Mouse (Mus musculus): ENCODE data around the gene Ankrd44.

Gene Ankrd44

DNA sequence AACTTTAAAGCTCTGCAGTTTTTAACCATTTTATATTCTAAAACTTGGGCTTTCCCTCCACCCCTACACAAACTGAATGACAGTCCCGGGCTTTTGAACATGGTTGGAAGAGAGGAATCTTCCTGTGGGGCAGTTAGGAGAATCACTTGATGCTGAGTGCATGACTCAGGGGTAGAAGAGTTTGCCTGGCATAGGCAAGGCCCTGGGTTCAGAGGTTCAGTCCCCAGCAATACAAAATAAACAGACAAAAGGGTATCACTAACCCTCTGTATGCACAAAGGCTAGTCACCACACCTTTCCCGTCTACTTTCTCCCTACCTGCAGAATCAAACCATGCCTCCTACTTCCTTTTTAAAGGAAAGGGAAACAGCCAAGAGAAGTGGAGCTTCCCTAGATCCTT is 28.5 kb downstream of the Ankrd44 start:
- no peak for DNase-seq (ENCODE audit: low read depth in 2 of 2, low spot score in 2 of 2)

DNA sequence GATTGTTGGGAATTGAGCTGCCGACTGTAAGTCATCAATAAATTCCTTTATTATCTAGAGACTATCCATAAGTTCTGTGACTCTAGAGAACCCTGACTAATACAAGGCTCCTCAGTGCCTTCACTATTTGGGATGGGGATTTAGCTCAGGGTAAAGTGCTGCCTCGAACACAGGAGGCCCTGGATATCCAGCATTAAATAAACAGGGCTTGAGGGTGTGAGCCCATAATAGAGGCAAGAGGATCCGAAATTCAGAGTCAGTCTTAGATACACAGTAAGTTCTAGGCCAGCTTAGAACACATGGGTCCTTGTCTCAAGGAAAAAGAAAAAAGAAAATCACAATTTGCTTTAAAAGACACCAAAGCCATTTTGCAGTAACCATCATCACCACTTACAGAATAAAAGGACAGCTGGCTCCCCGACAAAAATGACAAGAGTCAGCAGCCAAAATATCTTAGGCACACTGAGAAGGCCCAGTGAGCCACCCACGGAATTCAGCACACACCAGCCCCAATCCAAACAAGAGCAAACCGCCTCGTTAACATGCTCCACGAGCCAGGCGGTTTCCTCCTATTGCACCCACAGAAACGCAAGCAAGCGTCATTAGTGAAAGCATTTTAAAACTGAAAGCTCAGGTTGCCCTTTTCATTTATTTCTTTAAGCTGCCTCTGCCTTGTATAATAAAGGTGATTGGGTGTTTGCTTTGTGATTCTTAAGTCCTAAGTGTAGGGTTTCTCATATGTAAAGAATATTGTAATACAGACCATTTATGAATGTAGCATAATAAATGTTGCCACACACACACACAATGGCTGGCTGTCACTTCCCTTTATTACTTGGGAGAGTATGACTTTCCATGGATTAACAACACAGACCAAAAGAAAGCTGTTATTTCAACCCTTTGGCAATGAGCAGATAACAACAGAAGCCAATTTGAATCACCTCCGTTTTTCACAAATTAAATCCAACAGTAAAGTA is 29.8 kb downstream of the Ankrd44 start:
- peak; percentile 60 to 75 for DNase-seq (ENCODE audit: low read depth in 2 of 2, low spot score in 2 of 2)

DNA sequence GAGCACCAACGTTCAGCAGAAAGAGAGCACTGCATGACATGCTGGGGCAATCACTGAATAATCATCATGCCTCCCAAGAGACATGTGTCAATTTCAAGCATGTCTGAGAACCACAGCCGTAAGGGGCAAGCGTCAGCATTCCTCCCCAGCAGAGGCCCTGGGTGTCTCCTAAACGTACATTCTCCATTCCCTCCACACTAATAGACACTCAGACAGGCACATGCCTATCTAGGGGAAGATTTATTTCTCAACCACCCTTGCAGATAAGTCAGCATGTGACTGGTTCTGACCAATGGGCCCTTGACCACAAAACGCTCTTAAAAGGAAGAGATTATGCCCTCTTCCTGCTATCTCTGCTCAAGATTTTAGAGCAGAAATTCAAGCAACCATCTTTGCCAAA is 37.7 kb downstream of the Ankrd44 start:
- DNase-seq (ENCODE audit: low read depth in 2 of 2, low spot score in 2 of 2): peak in 1 of 2 experiments; percentile 34

DNA sequence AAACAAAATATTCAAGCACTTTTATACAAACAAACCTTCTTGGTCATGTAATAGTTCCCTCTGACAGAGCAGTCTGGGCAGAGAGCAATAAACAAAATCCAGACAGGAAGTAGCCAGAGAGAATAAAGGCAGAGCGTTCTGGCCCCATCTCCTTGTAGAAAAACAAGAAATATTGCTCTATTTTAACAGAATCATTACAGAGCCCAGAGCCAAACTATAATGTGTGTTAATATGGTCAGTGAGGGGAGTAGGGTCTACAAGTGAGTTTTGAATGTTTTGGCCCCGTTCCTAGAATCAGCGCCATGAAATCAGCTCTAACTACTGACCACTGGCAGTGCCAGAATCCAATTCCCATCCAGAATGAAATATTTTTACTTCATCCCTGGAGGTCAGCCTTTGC is 38.3 kb downstream of the Ankrd44 start:
- DNase-seq (ENCODE audit: low read depth in 2 of 2, low spot score in 2 of 2): no peak

DNA sequence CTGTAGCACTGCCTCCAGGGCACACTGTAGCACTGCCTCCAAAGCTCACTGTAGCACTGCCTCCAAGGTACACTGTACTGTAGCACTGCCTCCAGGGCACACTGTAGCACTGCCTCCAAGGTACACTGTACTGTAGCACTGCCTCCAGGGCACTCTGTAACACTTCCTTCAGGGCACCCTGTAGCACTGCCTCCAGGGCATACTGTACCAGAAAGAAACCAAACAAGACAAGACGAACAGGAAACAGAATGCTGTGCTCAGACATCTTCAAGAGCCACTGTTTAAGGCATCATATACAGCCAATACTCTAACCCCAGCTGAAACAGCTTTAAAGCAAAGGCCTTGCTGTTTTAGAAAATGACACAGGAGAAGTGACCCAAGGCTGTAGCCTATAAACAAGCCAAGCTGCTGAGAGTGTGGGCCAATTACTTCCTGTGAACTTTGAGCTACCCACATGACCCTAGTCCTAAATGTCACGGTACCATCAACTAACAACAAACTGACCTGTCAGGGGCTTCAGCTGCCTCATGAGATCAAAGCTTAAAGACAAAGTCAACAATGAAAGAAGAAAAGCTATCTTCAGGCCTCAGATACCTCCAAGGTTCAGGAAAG is 43.2 kb downstream of the Ankrd44 start:
- peak in 1 of 2 experiments; percentile 32 for DNase-seq (ENCODE audit: low read depth in 2 of 2, low spot score in 2 of 2)

DNA sequence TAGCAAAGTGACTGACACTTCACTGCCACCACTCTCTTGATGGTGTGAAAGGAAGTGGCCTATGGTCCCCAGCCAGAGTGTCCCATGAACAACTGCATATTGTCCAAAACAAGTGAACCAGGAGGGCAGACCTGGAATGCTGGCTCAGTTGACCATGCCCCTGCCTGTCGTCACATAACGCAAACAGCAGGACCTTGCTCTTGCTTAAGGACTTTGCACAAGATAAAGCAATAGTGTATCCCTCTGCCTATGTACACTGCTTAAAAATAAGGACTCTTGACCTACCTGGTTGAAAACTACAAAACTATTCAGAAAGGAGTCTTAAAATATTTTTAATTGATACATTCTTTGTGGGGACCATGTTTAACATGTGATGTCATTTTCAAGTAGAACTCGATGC is 44.7 kb downstream of the Ankrd44 start:
- no peak for DNase-seq (ENCODE audit: low read depth in 2 of 2, low spot score in 2 of 2)

DNA sequence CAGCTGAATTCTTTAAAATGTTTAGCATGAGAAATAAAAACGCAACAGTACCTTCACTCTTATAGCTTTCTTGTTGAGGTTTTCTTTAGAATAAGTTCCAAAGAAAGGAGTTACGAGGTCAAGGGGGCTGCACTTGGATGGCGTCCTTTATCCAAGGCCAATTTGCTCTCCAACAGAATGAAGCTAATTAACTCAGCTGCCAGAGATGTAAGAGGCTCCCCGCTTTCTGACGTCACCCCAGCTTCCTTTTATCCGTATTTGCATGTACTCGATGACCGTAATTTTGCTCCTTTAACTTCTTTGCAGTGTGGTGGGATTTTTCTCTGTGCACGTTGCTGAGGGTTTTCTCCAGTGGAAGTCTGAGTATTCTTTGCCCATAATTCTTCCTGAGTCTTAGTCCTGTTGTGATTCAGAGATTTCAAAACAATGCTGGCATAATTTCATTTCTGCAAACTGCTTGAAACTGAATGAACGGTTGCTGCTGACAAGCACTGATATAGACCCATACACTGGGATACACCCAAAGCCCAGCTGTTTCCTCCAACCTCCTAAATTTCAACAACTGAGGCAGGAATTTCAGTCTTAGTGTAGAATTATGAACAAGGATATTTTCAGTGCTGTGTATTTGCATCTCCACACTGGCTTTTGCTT is 48.6 kb downstream of the Ankrd44 start:
- DNase-seq (ENCODE audit: low read depth in 2 of 2, low spot score in 2 of 2): no peak

DNA sequence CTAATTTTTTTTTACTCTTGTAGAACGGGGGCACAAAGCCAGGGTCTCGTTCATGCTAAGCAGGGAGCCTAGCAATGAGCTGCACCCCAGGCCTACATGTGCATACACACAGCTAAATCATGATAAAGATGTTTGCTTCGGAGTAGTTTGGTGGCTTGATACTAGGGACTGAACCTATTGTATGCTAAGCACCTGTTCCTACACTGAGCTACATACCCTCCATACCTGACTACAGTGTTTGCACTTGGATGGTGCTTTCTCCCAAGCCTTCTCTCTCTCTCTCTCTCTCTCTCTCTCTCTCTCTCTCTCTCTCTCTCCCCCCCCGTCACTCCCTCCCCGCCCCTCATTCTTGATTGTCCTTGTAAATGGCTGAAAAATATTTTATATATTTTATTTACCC is 49.2 kb downstream of the Ankrd44 start:
- no peak for DNase-seq (ENCODE audit: low read depth in 2 of 2, low spot score in 2 of 2)

DNA sequence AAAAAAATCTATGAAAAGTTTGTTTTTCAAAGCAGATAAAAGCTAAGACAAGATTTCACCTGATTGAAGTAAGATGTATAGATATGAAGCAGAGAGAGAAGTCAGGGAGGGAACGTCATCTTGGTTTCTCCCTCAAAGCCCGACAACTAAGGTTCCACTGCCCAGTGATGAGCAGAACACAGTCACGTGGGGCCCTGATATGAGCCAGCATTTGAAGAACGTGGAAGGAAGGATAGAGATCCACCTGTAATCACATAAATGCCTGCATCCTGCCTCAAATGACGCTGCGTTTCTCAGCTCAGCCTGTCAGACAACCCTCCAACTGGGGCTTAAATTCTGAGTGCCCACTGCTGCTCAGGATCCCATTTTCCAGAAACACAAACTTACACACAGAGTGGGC is 52.1 kb downstream of the Ankrd44 start:
- no peak for DNase-seq (ENCODE audit: low read depth in 2 of 2, low spot score in 2 of 2)

DNA sequence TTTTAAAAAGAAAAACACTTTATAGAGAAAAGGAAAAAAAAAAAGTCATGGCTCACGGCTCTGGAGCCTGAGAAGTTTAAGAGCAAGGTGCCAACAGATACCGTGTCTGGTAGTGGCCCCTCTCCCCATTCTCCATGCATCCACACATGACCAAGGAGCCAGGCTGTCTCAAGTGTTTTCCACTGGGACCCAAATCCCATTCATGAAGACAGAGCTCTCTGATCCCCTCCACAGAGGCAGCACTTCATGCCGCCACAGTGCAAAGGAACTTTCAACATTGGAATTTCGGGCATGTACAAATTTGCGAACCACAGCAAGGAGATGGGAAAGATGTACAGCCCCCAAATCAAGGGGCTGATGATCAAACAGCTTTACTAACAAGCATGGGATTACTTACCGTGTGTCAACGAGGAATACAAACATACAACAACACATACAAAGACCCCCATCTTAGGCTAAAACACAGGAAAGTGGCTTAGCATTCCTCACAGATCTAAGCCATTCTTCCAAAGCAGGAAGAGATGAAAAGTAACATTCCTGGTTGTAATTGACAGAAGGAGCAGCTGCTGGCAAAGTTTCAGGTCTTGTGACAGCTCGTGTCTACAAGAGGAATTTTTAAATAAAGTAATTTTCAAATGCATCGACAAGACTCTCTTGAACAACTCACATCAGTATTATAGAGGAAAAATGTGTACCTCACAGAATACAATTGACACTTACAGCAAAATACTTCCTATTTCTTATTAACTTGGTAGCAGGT is 53.1 kb downstream of the Ankrd44 start:
- no peak for DNase-seq (ENCODE audit: low read depth in 2 of 2, low spot score in 2 of 2)

DNA sequence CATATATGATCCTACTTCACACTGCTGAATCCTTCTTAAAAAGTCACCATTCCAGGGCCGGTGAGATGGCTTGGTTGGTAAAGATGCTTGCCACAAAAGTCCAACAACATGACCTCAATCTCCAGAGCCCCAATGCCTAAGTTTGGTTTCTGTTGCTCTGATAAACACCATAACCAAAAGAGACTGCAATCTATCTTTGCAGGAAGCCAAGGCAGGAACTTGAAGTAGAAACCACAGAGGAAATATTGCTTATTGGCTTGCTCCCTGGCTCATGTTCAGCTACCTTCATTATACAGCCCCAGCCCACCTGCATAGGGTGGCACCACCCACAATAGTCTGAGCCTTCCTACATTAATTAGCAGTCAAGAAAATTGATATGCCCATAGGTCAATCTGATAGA is 54.9 kb downstream of the Ankrd44 start:
- DNase-seq (ENCODE audit: low read depth in 2 of 2, low spot score in 2 of 2): no peak

DNA sequence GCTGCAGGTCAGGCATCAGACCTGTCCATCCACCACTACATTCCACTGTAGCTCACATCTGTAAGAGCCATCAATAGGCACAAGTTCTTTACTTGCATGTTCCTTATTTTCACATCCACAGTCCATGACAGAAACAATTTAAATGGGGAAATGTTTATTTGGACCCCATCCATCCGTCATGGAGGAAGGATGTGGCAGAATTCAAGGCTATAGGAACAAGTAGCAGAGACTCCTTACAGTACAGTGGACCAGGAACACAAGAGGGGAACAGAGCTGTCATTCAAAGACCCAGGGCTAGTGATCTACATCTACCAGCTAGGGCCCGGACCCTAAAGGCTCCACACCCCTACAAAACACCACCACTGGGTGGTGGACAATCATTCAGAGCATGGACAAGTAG is 55.6 kb downstream of the Ankrd44 start:
- DNase-seq (ENCODE audit: low read depth in 2 of 2, low spot score in 2 of 2): no peak

DNA sequence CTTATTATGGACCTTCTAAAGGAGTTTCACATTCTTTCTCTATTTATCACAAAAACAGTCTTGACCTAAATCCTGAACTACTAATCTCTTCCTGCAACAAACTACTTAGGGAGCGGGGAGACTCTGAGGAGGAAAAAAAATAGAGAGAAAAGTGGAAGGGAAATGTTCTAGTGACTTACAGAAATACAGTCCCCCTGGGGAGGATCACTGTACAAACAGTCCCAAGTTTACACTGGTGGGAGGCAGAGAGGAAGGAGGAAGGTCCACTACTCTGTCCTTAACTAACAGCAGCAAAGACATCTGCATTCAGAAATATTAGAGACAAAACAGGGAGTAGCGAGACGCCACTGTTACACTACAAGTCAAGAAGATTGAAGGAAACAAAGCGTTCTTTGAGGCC is 59.0 kb downstream of the Ankrd44 start:
- DNase-seq (ENCODE audit: low read depth in 2 of 2, low spot score in 2 of 2): no peak

DNA sequence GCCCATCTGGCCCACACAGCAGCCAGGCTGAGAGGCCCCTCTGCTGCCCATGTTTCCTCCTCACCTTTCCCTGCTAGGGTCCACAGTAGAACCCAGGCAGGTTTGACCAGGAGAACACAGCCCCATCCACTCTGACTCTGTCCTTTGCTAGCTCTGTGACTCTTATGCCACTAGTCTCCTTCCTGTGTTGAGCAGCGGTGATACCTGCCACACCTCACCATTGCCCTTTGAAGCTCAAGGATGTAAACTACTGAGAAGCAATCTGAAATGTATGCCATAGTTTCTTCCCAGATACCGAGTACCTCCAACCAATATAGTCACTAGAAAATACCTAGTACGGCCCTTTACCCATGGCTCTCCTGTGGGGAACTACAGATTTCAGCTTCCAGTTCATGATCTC is 60.1 kb downstream of the Ankrd44 start:
- peak; percentile 33 to 36 for DNase-seq (ENCODE audit: low read depth in 2 of 2, low spot score in 2 of 2)

DNA sequence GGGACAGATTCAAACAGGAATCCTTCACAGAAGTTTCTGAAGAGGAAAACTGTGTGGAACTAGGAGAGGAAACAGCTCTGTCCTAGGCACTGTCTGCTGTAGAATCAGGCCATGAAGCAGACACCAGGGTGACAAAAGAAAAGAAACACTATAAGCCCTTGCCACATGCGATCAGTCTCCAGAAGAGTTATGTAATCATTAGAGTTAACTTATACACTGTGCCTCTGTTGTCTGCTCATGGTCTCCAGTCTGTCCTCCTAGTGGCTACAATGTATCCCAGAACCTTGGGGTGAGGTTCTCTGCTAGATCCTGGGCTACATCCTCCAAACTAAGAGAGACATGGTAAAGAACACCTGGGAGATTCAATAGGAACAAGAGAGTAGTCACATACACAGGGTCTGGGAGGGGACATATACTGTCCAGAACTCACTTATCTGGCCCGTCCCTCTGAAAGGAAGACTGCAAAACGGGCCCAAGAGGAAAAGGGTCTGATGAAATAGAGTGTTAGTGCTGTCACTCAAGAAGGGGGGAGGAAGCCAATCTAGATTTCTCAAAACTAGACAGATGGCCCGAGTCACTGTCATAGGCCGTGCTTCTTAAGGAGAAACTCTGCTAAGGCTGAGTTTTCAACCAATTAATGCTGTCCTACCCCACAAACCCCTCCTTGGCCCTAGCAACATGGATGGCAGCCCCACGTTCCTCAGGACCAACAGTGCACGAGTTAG is 61.1 kb downstream of the Ankrd44 start:
- DNase-seq (ENCODE audit: low read depth in 2 of 2, low spot score in 2 of 2): no peak

DNA sequence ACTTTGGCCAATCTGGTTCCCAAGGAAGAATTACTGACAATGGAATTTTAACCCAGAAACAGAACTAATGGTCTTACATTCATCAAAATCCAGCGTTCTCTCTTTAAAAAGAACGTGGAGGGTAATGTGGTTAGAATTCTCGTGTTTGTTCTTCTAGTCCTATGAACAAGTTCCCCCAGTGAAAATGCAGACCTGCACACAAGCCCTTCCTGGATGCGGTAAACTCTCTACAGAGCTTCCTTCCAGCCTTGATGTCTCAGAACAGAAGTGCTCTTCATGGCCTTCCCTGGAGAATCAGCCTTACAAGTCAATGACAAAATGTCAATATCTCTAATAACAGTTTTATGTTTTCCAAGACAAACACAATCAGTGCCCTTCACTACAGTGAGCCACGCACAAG is 65.8 kb downstream of the Ankrd44 start:
- DNase-seq (ENCODE audit: low read depth in 2 of 2, low spot score in 2 of 2): peak in 1 of 2 experiments; percentile 30

DNA sequence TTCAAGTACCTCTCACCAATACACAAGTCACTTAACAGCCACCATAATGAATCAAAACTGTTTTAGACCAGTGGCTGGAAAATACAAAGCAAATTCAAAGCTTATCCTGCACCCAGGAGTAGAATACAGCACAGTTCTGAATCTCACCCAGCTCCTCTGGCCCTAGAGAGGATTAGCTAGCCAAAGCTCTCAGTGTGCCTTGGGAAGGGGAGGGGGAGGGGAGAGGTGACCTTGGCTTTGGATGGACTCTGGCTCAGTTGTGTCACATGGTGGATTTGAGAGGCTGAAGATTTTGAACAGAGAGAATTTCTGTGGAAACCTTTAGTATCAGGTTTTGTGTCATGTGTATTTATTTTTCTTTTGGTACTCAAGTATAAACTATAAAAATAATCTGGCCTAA is 66.3 kb downstream of the Ankrd44 start:
- no peak for DNase-seq (ENCODE audit: low read depth in 2 of 2, low spot score in 2 of 2)

DNA sequence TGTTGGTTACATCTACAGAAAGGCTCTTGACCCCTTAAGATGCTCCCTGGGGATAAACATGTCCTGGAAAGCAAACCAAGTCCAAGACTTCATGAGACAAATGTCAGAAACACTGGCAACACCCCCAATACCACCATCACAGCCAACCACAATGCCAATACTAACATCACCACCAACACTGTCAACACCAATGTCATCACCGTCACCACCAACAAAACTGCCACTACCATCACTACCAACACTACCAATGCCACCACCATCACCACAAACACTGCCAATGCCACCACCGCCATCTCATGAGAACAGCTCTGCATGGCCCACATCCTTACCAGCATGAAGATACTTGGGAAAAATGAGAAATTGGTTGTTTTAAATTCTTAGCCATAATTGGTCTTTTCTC is 67.3 kb downstream of the Ankrd44 start:
- DNase-seq (ENCODE audit: low read depth in 2 of 2, low spot score in 2 of 2): peak in 1 of 2 experiments; percentile 45

DNA sequence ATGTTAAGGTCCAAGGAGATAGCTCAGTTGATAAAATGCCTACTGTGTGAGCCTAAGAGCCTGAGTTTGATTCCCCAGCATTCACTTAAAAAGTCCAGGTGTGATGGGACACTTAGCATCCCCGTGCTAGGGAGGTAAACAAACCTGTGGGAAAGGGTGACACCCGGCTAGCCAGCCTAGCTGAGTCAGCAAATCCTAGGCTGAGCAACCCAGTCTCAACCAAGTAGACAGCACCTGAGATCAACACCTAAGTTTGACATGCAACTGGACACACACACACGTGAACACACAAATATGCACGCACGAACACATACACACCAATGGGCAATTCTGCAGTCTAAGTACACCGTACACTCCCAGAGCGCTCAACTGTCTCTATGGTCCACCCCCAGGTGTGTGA is 69.7 kb downstream of the Ankrd44 start:
- no peak for DNase-seq (ENCODE audit: low read depth in 2 of 2, low spot score in 2 of 2)

DNA sequence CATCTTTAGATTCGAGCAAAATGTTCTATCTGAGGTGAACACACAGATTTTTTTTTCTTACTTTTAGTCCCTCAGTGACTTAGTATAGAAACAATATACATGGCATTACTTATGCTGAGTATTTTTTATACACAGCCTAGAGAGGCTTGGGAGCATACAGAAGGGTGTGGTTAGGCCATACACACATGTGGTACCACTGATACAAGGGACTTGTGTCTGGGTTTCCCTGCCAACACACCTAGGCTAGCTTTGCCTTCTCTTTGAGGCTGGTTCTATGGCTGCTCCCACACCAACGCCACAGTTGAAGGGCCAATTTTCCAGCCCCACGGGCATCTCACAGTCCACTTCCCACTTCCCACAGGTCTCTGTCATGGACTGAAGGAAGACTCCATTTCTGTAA is 70.2 kb downstream of the Ankrd44 start:
- no peak for DNase-seq (ENCODE audit: low read depth in 2 of 2, low spot score in 2 of 2)

DNA sequence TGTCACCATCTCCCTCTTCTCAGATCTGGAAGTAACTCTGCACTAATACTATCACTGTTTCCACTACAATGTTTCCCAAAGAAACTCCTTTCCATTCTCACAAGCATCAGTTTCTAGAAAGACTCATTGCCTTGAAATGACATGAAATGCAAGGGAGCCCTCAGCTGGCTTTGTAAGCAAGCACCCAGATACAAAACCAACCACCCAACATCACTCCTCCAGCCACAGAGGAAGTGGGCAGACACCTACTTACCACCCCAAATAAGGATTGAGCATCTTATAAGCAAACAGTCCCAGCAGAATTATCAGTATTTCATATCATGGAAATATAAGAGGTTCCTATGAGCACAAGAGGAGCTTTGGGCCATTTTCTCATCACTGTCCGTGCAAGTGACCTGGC is 71.8 kb downstream of the Ankrd44 start:
- DNase-seq (ENCODE audit: low read depth in 2 of 2, low spot score in 2 of 2): peak in 1 of 2 experiments; percentile 54
